Mouse (Mus musculus): ENCODE measurements at regions not wholly inside any gene's neighbourhood (a gene's known extent, or its start where the extent isn't known, plus 50 kb on each side); places are given as distances from the start of the nearest gene placed in this dataset.

DNA sequence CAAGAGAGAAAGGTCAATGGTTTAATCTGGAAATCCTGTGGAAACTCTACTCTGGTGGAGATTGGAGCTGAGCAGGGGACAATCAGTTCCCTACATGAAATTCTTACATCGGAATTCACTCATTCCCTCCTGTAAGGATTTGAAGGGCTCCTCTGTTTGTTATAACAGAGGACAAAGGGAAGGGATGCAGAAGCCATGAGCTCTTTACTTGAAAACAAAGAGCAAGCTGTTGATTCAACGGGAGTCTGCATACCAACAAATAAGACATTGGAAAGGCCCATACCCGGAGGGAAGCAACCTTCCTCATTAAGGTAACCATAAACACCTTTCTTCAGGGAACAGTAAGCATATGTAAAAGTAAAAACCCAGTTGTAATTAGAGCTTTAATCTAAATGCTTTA, 359.3 kb downstream of the Cenpc1 start:
- DNase-seq = peak; percentile 3

- DNase-seq = no peak
Observed at GRCm38 (mm10) chr5:85677872-85678271, 387.5 kb downstream of the Cenpc1 start.

DNA sequence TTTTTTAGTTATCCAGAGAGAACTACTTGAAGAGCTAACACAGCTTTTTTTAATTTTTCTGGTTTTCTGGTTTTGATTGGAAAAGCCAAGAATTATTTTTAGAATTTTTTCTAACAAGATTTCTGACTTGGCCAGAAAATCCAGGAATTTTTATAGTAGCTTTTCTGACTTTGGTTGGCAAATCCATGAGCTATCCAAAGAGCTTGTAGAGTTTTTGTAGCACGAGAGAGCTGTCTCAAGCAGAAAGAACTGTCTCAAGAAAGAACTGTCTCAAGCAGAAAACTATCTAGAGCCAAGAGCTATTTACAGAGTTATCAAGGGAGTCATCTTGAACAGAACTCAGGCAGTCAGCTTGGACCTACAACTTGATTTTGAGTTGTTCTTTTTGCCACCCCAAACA, 394.3 kb downstream of the Cenpc1 start:
- no peak for DNase-seq

GRCm38 (mm10) chr5:85661487-85661886, 403.9 kb downstream of the Cenpc1 start:
- no peak for DNase-seq

DNA sequence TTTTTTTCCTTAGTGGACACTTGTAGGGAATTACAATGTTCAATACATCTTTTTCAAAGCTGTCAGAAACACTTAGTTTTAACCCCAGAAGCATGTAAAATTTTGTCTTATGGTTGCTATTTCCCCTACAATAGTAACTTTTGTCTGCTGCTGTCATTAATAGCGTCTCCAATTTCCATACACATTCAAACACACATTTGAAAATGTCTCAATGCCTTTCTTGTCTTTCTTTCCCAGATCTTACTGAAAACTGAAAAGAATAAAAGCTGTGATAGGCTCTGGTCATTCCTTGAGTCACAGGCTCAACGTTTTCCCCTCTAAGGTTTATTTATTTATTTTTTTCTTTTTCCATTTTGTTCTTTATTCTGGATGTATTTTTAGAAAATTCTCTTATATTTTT, 444.3 kb downstream of the Cenpc1 start:
- DNase-seq = no peak

DNA sequence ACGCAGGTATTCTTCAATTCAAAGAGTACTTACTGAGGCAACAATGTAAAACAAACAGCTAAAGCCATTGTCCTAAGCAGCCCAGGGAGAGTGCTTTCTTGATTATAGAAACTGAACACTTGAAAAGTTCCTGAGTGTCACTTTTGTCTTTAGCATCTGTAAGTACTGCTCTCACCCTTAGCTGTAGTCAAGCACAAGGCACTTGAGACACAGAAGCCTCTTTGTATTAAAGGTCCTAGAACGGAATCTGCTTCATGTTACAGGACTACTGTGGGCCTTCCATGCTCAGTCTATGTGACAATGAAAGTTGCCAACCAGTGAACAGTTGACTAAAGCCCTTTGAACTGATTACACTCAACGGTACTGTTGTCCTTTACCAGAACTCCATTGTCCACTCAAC, 450.6 kb downstream of the Cenpc1 start:
- DNase-seq = no peak

DNA sequence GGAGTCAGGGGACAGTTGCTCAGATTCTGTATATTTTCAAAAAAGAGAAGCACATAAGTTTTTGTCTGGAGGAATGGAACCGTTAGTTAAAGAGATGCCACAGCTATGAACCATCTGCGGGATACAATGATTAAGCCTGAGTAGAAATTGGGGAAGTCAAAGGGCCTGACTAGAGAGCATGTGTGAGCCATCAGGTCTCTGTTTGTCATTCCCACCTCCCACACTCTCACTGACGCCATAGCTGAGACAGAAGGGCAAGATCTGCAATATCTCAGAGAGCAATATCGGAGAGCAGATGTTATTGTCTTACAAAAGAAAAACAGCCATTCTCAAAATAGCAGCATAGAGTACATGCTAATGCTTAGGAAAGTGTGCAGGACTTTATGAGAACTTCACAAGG, 452.8 kb downstream of the Cenpc1 start:
- DNase-seq = no peak

GRCm38 (mm10) chr5:85609104-85609503, 456.3 kb downstream of the Cenpc1 start:
- no peak for DNase-seq

DNA sequence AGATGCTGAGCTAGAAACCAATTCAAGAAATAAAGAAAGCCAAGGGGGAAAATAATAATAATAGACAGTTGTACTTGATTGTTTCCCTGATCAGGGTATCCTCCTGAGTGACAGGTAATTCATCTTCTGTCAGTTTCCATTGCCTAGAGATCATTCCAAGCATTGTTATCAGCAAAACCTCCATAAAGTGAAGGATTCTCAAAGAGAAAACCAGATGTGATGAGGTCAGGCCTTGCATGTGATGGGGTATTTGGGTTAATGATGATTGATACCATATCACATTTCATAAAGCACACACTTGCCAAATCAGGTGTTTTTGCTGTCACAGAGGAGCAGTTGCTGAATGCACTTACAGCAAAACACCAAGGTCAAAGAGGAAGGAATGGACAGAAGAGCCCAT, 467.2 kb downstream of the Cenpc1 start:
- DNase-seq = no peak

GRCm38 (mm10) chr5:85595082-85595447, 470.3 kb downstream of the Cenpc1 start:
- no peak for DNase-seq

GRCm38 (mm10) chr5:85594413-85595081, 470.8 kb downstream of the Cenpc1 start:
- DNase-seq = no peak

DNA sequence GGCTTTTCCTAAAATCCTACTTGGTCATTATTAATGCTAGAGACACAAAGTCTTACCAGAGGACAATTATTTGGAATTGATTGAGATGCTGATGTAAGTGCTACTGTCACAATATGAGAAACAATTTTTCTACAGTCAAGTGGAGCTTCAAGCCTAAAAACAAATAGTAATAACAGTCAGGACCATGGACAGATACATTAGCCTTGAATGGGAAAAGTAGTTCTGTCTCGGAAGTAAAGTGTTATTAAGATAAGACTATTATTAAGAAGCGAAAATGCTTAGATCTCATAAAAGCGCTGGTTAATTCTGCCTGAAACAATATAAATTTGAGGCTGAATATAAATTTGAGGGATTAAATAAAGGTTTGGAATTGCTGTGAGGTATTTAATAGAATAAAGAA, 473.1 kb downstream of the Cenpc1 start:
- no peak for DNase-seq

DNA sequence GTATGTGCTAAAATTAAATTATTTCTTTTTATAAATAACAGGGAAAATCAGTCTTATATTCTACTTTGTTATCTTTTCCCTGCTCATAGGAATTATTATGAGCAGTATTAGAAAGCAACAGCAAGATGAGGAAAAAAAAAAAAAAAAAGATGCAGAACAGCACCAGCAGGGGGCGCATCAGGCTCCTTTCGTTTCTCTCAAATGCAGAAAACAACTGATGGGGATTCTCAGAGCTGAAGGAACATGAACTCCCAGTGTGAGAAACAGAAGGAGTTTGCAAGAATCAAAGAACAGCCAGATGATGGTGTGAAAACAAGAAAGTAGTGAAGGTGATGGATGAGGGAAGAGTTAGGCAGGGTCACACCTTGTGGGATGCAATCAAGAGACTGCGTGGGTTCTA, 478.7 kb downstream of the Cenpc1 start:
- DNase-seq = no peak

DNA sequence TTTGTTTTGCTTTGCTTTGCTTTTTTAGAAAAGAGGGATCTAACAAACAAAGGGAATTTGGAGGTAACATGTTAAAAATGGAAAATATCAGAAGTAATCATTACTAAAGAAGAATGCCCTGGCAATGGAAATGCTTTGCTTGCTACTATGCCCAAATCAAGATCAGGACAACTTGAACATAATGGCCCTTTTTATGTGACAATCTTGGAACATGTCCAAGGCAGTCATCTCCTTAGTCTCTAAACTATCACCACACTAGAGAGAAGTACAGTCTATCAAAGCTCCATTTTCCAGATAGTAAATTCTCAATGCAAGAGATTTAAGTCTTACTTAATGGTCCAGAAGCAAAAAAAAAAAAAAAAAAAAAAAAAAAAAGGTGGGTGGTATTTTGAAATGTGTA, 492.9 kb downstream of the Cenpc1 start:
- no peak for DNase-seq

DNA sequence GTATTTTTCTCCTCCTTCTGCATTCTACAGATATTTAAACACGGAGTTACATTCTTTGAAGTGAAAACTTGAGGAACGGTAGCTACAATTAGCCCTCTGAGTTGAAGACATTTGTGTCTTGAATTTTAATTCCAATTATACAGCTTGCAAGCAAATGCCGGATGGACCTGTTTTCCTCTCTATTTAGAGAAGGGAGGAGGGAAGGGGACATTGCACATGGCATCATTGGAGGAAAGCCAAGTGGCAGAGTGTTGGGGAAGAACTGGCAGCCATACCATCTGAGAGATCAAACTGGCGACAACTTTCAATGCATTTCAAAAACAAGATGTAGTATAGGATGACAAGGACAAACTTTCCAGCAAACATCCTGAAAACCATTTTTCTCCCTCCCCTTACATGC, 493.4 kb downstream of the Cenpc1 start:
- DNase-seq = peak; percentile 74

- peak; percentile 76 for DNase-seq
Observed at GRCm38 (mm10) chr5:85571381-85571780, 494.0 kb downstream of the Cenpc1 start.

DNA sequence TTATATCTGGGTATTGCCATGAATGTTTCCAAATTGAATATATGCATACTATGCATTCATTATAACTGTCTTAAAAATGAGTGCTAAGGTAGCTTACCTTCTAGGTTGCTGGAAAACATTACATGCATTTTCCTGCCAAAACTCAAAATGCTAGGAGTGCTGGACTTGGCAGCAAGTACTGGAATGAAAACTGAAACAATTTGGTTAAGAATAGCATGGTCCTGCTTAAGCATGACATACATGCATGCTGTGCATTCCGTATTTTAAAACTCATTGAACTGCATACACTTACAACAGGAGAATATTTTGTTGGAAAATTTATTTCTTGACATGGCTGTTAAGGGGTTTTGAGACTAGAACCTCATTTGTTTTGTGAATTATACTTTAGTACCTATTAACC, 529.1 kb downstream of the Cenpc1 start:
- no peak for DNase-seq

- DNase-seq = no peak
Observed at GRCm38 (mm10) chr5:85525385-85526194, 539.8 kb downstream of the Cenpc1 start.

- no peak for DNase-seq
Observed at GRCm38 (mm10) chr5:85505244-85505643, 560.1 kb downstream of the Cenpc1 start.

- no peak for DNase-seq
Observed at GRCm38 (mm10) chr5:85497261-85497660, 568.1 kb downstream of the Cenpc1 start.

DNA sequence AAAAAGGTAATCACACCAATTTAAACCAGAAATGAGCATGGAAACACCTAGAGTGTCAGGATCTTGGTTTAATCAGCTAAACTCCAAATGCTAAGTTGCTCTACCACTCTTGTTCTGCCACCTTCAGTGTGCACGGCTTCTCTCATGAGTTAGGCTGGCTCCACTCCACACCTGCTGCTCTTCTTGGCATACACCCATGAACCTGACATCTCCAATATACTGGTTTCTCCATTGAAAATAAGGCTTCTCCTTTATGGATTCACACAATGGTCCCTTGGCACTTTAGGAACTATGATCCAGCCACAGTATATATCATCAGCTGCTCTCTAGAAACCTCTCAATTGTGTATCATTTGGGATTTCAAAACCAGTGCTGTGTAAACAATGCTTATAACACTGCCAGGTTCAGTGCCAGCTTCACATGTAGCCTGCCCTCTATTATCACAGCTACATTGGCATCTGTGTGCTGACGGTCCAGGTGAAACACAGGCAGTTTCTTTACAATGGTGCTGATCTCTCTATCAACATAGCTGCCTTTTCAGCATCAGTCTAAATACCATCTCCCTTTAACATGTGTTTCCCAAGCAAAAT, 579.6 kb downstream of the Cenpc1 start:
- no peak for DNase-seq

DNA sequence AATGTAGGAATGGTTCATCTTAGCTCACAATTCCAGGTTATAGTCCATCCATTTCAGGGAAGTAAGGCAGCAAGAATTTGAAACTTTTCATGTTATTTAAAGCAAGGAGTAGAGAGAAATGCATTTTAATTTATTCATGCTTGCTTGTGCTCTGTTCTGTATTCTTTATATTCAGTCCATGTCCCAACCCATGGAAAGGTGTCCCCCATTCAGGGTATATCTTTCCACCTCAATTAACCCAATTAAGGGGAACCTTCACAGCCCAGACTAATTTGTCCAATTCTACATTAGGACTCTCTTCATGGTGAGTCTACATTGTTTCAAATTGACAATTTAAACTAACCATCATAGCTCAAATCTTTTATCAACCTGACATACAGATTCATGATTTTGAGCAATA, 580.2 kb downstream of the Cenpc1 start:
- no peak for DNase-seq

GRCm38 (mm10) chr5:85467811-85468210, 597.6 kb downstream of the Cenpc1 start:
- no peak for DNase-seq

- no peak for DNase-seq
Observed at GRCm38 (mm10) chr5:85467151-85467550, 598.2 kb downstream of the Cenpc1 start.

Data from cerebellum, adult 9-10 months (tissue).